Mouse (Mus musculus) hindbrain, embryonic 11.5 days (tissue): ENCODE measurements around the gene Atp8b5. TPM values are rescaled to one million over a fixed set of nuclear protein-coding genes. Genes with fewer than 3 reads are reported as not detected.

Source experiments
- ATAC-seq: fragments of 200-750 bp; cut with Nextera tagmentation; 2 replicates; pipeline ENCODE4 v1.8.0; 2017; ENCODE audit warnings: mild to moderate bottlenecking, moderate TSS enrichment, moderate library complexity; ENCODE audit not compliant: low FRiP score
- DNase-seq: peaks from one replicate; pipeline ENCODE4 v3.0.0-alpha.2; 2015; ENCODE audit warnings: low spot score
- H3K27ac ChIP-seq: fragments of 300-500 bp; sonication (generic); 2 replicates; pipeline ENCODE4 v1.5.1; 2014; ENCODE audit warnings: mild to moderate bottlenecking, low read depth, low read length
- H3K27me3 ChIP-seq: fragments of 300-500 bp; sonication (generic); 2 replicates; pipeline ENCODE4 v1.6.1; 2014; ENCODE audit warnings: mild to moderate bottlenecking, low read length, moderate library complexity, mixed read lengths; ENCODE audit not compliant: control insufficient read depth, insufficient read depth
- H3K36me3 ChIP-seq: fragments of 300-500 bp; sonication (generic); 2 replicates; pipeline ENCODE4 v1.6.1; 2014; ENCODE audit warnings: mild to moderate bottlenecking, low read length, moderate library complexity, mixed read lengths; ENCODE audit not compliant: control insufficient read depth, insufficient read depth
- H3K4me1 ChIP-seq: fragments of 300-500 bp; sonication (generic); replicated peaks from 2 replicates; pipeline ENCODE4 v1.6.1; 2014; ENCODE audit warnings: low read length, mixed read lengths; ENCODE audit not compliant: control insufficient read depth, insufficient read depth
- H3K4me2 ChIP-seq: fragments of 300-500 bp; sonication (generic); replicated peaks from 2 replicates; pipeline ENCODE4 v1.6.1; 2014; ENCODE audit warnings: mild to moderate bottlenecking, low read depth, low read length
- H3K4me3 ChIP-seq: fragments of 300-500 bp; sonication (generic); 2 replicates; pipeline ENCODE4 v1.5.1; 2014; ENCODE audit warnings: low read depth, low read length
- H3K9ac ChIP-seq: fragments of 300-500 bp; sonication (generic); 2 replicates; pipeline ENCODE4 v1.6.1; 2014; ENCODE audit warnings: low read depth, low read length
- H3K9me3 ChIP-seq: fragments of 300-500 bp; sonication (generic); 2 replicates; pipeline ENCODE4 v1.6.1; 2016; ENCODE audit warnings: low read length; ENCODE audit not compliant: control insufficient read depth
- WGBS: fragments of 180-500 bp; shearing (Covaris S2); extraction: QIAGEN DNeasy Blood & Tissue Kit; methylation state at CpG from one replicate; pipeline ENCODE4 v1.1.7; 2014; 5-methylcytosine and 5-hydroxymethylcytosine counted together
- polyA plus RNA-seq: library from polyadenylated mRNA; unstranded; fragments of >200 nt; fragmentation: Nextera tagmentation; extraction: Ambion mirVana; gene quantifications from 2 replicates; pipeline ENCODE4 v1.2.1, GENCODE M21; 2014

Atp8b5 gene
- polyA plus RNA-seq, 1 experiment from 2014 or later, result 0.23 TPM

GRCm38 (mm10) chr4:43382155-43383020, 115.4 kb downstream of the Atp8b5 start:
- Histone ChIP-seq H3K4me2 (peak overlapping the region; percentile 86), H3K27me3 (no peaks in the 10 kb centered on the region), H3K4me1 (peaks cover 5% of the 10 kb centered on the region; the same call in 1 of the 2 replicates), H3K9ac (peak overlapping the region; percentile 75), H3K4me3 (peak overlapping the region; percentile 65), H3K27ac (no peak overlapping the region), H3K36me3 (no peaks in the 10 kb centered on the region), H3K9me3 (no peaks in the 10 kb centered on the region)
- DNase-seq (no peak), ATAC-seq (peak; percentile 86)
- 8% methylated on average over 22 of the region's 33 CpGs for WGBS

- Histone ChIP-seq H3K27ac (no peak overlapping the region), H3K36me3 (no peaks in the 10 kb centered on the region), H3K9ac (no peak overlapping the region), H3K27me3 (no peaks in the 10 kb centered on the region), H3K4me1 (peaks cover 5% of the 10 kb centered on the region; the same call in 1 of the 2 replicates), H3K9me3 (no peaks in the 10 kb centered on the region), H3K4me2 (no peak overlapping the region), H3K4me3 (no peak overlapping the region; the same call in 1 of the 2 replicates)
- DNase-seq (no peak), ATAC-seq (no peak)
- 80% methylated on average over 11 of the region's 11 CpGs for WGBS
Observed at GRCm38 (mm10) chr4:43383246-43384082, 116.5 kb downstream of the Atp8b5 start.

- no peak overlapping the region for H3K9ac ChIP-seq
- H3K36me3 ChIP-seq, result no peaks in the 10 kb centered on the region
- WGBS, result 85% methylated on average over 5 of the region's 5 CpGs
- no peak overlapping the region for H3K27ac ChIP-seq
- H3K4me2 ChIP-seq, result no peak overlapping the region
- H3K4me3 ChIP-seq, result no peak overlapping the region
- no peaks in the 10 kb centered on the region for H3K9me3 ChIP-seq
- ATAC-seq, result no peak
- H3K27me3 ChIP-seq, result no peaks in the 10 kb centered on the region
- no peak for DNase-seq
- H3K4me1 ChIP-seq, result peaks cover 5% of the 10 kb centered on the region; the same call in 1 of the 2 replicates
Observed at GRCm38 (mm10) chr4:43384083-43384460, 117.1 kb downstream of the Atp8b5 start.

- no peak overlapping the region for H3K9ac ChIP-seq
- ATAC-seq (no peak), DNase-seq (no peak)
- no peaks in the 10 kb centered on the region for H3K9me3 ChIP-seq
- H3K4me2 ChIP-seq, result no peak overlapping the region
- peaks cover 5% of the 10 kb centered on the region; the same call in 1 of the 2 replicates for H3K4me1 ChIP-seq
- no peak overlapping the region for H3K4me3 ChIP-seq
- 88% methylated on average over 3 of the region's 3 CpGs for WGBS
- H3K27me3 ChIP-seq, result no peaks in the 10 kb centered on the region
- no peak overlapping the region for H3K27ac ChIP-seq
- H3K36me3 ChIP-seq, result no peaks in the 10 kb centered on the region
Observed at GRCm38 (mm10) chr4:43384541-43384940, 117.6 kb downstream of the Atp8b5 start.

GRCm38 (mm10) chr4:43386932-43387331, 120.0 kb downstream of the Atp8b5 start:
- H3K27ac ChIP-seq, result no peak overlapping the region
- ATAC-seq (no peak), DNase-seq (no peak)
- H3K9ac ChIP-seq, result no peak overlapping the region
- H3K36me3 ChIP-seq, result no peaks in the 10 kb centered on the region
- no peak overlapping the region for H3K4me3 ChIP-seq
- H3K27me3 ChIP-seq, result no peaks in the 10 kb centered on the region
- H3K4me2 ChIP-seq, result no peak overlapping the region
- H3K4me1 ChIP-seq, result no peaks in the 10 kb centered on the region
- no peaks in the 10 kb centered on the region for H3K9me3 ChIP-seq

GRCm38 (mm10) chr4:43389390-43389789, 122.4 kb downstream of the Atp8b5 start:
- Histone ChIP-seq H3K36me3 (no peaks in the 10 kb centered on the region), H3K9ac (no peak overlapping the region), H3K4me2 (no peak overlapping the region), H3K4me1 (no peaks in the 10 kb centered on the region), H3K9me3 (no peaks in the 10 kb centered on the region), H3K4me3 (no peak overlapping the region), H3K27me3 (no peaks in the 10 kb centered on the region), H3K27ac (no peak overlapping the region)
- WGBS, result 86% methylated on average over 2 of the region's 2 CpGs
- no peak for DNase-seq
- no peak for ATAC-seq

DNA sequence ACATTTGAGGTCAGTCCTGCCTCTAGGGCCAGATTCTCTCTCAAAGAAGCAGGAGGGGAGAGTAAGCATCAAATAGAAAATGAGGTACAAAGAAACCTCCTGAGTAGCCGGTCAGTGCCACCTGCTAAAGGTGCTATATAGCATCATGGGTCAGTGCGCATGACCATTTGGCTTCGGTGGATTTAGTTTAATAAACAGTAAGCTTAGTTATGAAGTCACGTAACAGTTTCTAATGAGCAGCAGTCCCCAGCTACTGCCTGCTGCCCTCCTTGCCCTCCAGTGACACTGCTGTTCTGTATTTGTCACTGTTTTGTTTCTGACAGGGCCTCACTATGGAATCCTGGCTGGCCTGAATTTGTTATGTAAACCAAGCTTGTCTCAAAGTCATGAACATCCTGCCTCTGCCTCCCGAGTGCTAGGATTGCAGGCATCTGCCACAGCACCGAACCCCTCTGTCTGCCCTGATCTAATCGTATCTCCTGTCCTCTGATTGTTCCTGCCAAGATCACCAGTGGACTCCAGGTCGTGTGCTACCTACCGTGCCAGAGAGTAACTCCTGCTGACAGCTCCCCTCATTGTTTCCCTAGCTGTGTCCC, 123.0 kb downstream of the Atp8b5 start:
- Histone ChIP-seq H3K4me2 (no peak overlapping the region), H3K27ac (no peak overlapping the region), H3K27me3 (no peaks in the 10 kb centered on the region), H3K36me3 (no peaks in the 10 kb centered on the region), H3K4me1 (no peaks in the 10 kb centered on the region), H3K9me3 (no peaks in the 10 kb centered on the region), H3K4me3 (no peak overlapping the region), H3K9ac (no peak overlapping the region)
- ATAC-seq (no peak), DNase-seq (no peak)
- WGBS, result 65% methylated on average over 9 of the region's 9 CpGs

DNA sequence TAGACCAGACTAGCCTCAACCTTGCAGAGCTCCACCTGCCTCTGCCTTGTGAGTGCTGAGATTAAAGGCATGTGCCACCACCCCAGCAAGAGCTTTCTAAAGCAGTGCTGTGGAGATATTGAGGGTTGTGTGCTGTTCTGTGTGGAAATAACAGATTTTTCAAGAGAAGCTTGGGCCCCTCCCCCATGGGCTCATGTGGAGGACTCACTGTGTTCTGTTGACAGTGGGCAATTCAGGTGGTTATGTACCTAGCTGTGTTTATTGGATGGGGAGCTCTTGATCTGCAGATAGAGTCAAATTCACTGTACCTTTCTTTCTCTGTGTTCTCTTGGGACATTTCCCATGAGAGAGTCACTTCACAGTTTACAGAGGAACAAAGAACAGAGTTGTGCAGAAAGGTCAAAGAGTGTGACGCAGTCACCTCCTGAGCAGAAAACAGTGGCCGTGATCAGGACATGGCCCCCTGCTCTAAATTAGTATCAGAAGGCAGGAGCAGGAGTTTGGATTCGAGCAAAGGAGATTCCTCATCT, 124.6 kb downstream of the Atp8b5 start:
- H3K4me2 ChIP-seq, result no peak overlapping the region
- H3K36me3 ChIP-seq, result no peaks in the 10 kb centered on the region
- DNase-seq, result no peak
- no peaks in the 10 kb centered on the region for H3K27me3 ChIP-seq
- H3K9ac ChIP-seq, result no peak overlapping the region
- H3K4me3 ChIP-seq, result no peak overlapping the region
- H3K4me1 ChIP-seq, result no peaks in the 10 kb centered on the region
- H3K9me3 ChIP-seq, result no peaks in the 10 kb centered on the region
- no peak for ATAC-seq
- 61% methylated on average over 3 of the region's 3 CpGs for WGBS
- no peak overlapping the region for H3K27ac ChIP-seq
